Mouse (Mus musculus): Measurements from ENCODE around the gene Atp8a2.

DNA sequence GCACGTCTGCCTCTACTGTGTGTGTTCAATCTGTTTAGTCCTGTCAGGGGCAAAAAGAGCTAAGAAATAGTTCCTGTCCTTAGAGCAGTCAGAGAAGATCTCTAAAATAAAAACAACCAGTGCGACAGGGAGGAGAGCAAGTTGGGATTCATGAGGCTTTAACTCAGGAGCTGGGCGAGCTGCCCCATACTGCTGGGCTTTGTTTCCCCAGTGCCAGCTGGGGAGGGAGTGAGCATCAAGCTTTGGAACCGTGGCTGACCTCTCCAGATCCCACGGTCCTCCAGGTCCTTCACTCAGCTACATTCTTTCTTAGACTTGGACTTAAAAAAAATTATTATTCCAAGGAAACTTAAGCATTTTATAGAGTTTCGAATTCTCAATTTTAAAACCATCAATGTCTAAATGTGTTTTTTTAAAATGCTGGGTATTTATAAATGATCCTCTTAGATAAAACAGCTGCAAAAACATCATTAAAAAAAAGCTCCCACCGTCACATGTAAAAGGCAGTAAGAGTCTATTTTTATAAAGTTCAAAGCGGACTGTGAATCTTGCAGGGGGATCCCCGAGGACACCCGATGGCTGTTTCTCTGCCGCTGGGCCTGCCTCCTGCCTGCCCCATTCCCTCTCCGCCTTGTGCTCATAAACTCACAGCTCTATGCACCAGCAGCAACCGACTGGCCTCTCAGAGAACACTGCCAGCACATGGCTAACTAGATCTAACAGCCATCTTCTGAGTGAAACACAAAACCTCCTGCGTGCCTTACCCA, 350.2 kb downstream of the Atp8a2 start:
- TF ChIP-seq CTCF (IDR thresholded peaks at IDR 0.05; ENCODE audit: low read depth, low read length) (no peak), GATA2 (IDR thresholded peaks at IDR 0.05; ENCODE audit: borderline replicate concordance, low read depth, low read length) (no peak), POLR2AphosphoS5 (IDR thresholded peaks at IDR 0.05; ENCODE audit: insufficient replicate concordance, low read depth, low read length) (no peak), GATA1 (IDR thresholded peaks at IDR 0.05; ENCODE audit: borderline replicate concordance, low read length) (no peak), TAL1 (conservative IDR thresholded peaks at IDR 0.05; ENCODE audit: low read depth, low read length) (no peak)
